Mouse (Mus musculus) layer of hippocampus, adult 18-20 months (tissue): ENCODE results near the gene Foxk1. TPM values are rescaled to one million over a fixed set of nuclear protein-coding genes. Genes with fewer than 3 reads are reported as not detected.

Experiments used
- DNase-seq, 2 experiments: peaks; one replicate each; pipeline ENCODE4 v3.0.0; 2022; ENCODE audit warnings: low spot score in 2 of 2
- total RNA-seq, 2 experiments: library from RNA; stranded (reverse); gene quantifications; 2 replicates each; pipeline ENCODE4 v1.2.3; 2021

The Foxk1 gene
- total RNA-seq, 2 experiments from 2014 or later, result 51.1 to 55.3 TPM

DNA sequence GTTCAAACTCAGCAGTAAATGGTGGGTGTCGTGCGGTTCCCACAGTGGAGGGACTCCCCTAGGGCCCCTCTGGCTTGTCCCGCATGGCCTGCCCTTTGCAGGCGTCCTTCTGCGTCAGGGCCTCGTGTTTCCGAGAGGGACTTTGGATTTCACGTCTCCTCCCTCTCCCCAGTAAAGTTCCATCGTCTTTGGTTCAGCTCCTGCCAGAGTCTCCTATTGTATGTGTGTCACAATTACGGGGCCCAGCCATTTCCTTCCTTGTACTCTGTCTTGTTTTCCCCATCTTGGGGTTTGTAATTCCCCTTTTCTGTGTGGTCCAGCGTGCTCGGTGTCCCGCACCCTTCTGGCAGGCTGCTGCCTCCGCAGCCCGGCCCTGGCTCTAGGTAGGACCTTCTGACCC is 42.2 kb downstream of the Foxk1 start:
- DNase-seq, result no peak

GRCm38 (mm10) chr5:142443994-142444393 is 42.7 kb downstream of the Foxk1 start:
- no peak for DNase-seq

GRCm38 (mm10) chr5:142444791-142445531 is 43.7 kb downstream of the Foxk1 start:
- no peak for DNase-seq

DNA sequence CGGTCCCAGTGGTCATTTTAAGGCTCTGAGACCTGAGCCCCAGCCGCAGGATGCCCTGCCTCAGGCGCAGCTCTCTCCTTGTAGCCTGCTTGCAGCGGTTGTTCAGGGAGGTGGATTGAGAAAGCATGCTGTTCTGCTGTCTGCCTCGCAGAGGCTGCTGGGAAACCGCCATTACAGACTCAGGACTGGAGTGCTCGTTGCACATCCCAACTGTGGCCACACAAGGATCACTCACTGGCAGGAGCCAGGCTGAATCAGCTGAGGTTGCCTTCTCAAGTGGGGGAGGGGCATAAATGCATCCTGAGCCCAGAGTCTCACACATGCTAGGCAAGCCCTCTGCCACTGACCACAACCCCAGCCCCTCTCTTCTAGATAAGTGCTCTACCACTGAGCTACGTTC is 44.4 kb downstream of the Foxk1 start:
- no peak for DNase-seq

DNA sequence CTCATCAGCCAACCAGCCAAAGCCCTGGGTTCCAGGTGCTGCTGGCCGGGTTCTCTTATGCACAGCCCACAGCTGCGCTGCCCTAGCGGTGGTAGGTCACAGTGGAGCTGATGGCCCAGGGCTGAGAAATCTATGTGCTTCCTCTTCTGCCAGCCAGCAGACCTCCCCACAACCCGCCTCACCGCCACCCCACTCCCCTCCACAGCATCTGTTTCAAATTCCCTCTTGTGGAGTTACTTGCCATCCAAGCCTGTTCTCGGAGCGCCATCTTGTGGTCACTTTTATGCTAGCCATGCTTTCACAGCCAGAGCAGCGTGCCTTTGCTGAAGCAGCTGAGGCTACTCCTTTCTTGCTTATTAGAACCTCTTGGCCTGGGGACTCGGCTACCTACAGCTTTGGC is 46.8 kb downstream of the Foxk1 start:
- DNase-seq, result peak; percentile 86 to 96

DNA sequence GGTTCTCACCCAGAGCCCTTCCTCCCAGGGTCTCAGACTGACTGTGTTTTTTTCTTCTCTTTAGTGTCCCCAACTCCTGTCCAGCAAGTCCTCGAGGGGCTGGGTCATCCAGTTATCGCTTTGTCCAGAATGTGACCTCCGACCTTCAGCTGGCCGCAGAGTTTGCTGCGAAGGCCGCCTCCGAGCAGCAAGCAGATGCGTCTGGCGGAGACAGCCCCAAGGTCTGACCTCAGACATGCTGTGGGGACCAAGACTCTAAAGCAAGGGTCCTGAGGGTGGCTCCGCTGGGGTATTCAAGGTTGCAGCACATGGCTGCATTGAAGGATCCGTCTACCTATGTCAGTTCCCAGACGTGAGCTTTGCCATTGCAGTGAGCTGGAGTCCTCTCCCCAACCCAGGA is 47.3 kb downstream of the Foxk1 start:
- DNase-seq, result no peak

- no peak for DNase-seq
Observed at GRCm38 (mm10) chr5:142450846-142451245, 49.5 kb downstream of the Foxk1 start.

GRCm38 (mm10) chr5:142451759-142452158 is 50.5 kb downstream of the Foxk1 start:
- no peak for DNase-seq

- DNase-seq, result no peak
Observed at GRCm38 (mm10) chr5:142453742-142454141, 52.4 kb downstream of the Foxk1 start.

DNA sequence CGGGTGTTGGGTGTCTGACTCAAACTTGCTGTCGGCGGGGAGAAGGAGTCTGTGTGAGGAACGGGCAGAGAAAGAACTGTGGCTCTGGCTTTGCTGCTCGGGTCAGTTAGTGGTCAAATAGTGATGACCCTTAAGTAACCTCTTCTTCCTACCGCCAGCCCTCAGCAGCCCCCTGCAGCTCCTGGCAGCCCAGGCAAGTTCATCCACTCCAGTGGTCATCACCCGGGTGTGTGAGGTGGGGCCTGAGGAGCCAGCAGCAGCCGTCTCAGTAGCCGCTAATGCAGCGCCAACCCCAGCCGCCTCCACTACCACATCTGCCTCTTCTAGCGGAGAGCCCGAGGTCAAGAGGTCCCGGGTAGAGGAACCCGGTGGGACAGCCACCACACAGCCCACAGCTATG is 55.0 kb downstream of the Foxk1 start:
- DNase-seq, result no peak

DNA sequence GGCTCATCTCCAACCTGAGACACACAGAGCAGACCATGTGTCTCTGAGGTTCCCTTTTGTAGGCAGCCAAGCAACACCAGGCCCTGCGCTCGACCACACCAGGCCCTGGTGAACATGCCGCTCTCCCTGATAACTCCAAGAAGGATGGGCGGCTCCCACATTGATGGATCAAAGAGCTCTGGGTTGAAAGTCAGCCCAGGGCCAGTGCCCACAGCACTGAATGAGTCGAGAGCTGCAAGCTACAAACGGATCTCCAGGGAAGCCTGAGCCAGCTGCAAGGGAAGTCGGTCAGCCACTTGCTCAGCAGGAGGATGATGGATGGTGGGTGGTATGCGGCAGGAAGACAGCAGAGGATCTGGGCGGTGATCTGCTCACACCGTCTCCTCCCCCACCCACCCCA is 56.0 kb downstream of the Foxk1 start:
- DNase-seq, result no peak

GRCm38 (mm10) chr5:142458791-142459557 is 57.7 kb downstream of the Foxk1 start:
- peak in 1 of 2 experiments; percentile 62 for DNase-seq

GRCm38 (mm10) chr5:142459834-142460233 is 58.5 kb downstream of the Foxk1 start:
- no peak for DNase-seq

GRCm38 (mm10) chr5:142461942-142462640 is 60.8 kb downstream of the Foxk1 start:
- no peak for DNase-seq

- DNase-seq, result no peak
Observed at GRCm38 (mm10) chr5:142462641-142462948, 61.3 kb downstream of the Foxk1 start.

GRCm38 (mm10) chr5:142463011-142463410 is 61.7 kb downstream of the Foxk1 start:
- DNase-seq, result no peak

DNA sequence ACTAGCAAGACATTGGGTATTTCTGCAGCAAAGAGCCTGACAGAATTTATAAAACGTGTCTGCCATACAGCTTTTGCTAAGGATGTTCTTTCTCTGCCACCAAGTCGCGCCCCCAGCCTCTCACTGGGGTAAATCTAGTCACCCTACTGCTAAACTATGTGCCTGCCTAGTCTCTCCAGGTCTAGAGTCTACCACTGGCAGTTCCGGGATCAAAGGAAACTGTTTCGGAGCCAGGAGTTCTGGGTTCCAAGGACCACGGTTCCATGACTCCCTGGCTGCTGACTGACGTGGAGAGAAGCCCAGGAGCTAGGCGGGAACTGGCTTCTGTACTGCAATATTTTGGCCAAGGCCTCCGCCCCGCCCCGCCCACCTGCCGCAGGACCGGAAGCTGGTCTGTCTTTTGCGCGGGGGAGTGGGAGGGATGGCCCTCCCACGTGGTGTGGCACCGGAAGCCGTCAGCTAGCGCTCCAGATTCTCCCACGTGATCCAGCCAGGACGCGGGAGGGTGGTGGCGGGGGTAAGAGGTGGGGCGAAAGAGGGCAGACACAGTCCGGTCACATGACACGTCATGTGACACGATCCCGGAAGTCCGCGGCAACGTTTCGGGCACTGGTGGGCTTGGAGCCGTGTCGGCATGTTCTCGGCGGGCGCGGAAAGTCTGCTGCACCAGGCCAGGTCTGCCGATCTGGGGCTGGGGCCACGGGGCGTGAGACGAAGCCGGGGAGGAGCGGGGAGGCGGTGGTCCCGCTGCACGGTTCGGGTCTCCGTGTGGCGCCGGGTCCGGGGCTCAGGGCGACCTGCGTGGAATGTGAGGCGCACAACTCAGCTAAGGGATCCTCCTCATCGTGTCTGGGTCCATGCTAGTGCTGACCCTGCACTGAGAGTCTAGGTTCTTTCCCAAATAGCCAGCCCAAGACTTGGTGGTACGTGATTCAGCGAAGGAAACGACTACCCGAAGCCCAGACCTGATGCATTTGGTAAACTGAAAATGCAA is 62.5 kb downstream of the Foxk1 start, which contains the start of gene Ap5z1:
Gene Ap5z1, plus strand, starts transcription at position 484 of the 994 bp plus-strand sequence.
- DNase-seq, result peak; percentile 85 to 91

DNA sequence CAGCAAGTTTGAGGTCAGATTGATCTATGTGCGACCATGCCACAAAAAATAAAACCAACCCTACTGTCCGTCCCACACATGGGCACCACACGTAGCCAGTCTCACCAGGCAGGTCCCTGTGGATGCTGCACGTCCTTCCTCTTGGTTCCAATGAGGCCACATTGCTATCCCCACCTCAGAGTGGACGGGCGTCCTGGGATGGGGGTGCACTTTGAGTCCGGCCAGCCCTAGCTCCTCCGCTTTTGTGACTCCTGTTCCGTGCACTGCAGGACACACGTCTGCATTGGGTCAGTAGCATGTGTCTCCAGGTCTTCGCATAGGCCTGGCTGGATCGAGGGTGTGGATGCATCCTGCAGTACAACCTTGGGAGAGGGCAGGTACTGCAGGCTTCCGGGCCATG is 67.1 kb downstream of the Foxk1 start:
- no peak for DNase-seq

- no peak for DNase-seq
Observed at GRCm38 (mm10) chr5:142469796-142470195, 68.5 kb downstream of the Foxk1 start.

DNA sequence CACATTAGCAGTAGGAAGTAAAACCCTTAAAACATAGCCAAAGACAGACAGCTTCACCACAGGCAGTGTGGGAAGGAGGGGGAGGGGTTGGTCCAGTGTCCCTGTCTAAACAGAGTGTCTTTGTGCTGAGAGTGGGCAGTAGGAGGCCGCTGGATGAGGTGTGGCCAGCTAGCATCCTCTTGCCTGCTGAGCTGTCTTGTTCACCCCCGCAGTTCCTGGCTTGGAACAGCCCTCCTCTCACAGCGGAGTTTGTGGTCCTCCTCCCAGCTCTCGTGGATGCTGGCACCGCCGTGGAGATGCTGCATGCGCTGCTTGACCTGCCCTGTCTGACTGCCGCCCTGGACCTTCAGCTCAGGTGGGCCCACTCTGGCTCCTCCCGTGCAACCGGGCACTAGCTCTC is 72.4 kb downstream of the Foxk1 start:
- DNase-seq, result no peak

GRCm38 (mm10) chr5:142475669-142476068 is 74.4 kb downstream of the Foxk1 start:
- no peak for DNase-seq
